Mouse (Mus musculus) thymus, adult 2 months (tissue): Measurements from ENCODE around the gene Kif1bp. TPM values are rescaled to one million over a fixed set of nuclear protein-coding genes. Genes with fewer than 3 reads are reported as not detected.
"Not testable (repeated sequence)": the region's sequence is repeated elsewhere in the genome, so short reads cannot be mapped to it uniquely, and the experiment has no call there.

ENCODE experiments used
- DNase-seq: peaks from one replicate; pipeline ENCODE4 v3.0.0; 2021
- H3K27ac ChIP-seq: fragments of 200-500 bp; 2 replicates; pipeline ENCODE4 v1.5.1; 2012; ENCODE audit warnings: low read length, control low read depth; ENCODE audit not compliant: control insufficient read depth, insufficient read depth
- H3K27me3 ChIP-seq: fragments of 200-500 bp; 2 replicates; pipeline ENCODE4 v1.6.1; 2012; ENCODE audit warnings: mild to moderate bottlenecking, low read length, moderate library complexity, mixed read lengths; ENCODE audit not compliant: control insufficient read depth, insufficient read depth
- H3K36me3 ChIP-seq: fragments of 200-500 bp; 2 replicates; pipeline ENCODE4 v1.6.1; 2012; ENCODE audit warnings: mild to moderate bottlenecking, low read length, moderate library complexity; ENCODE audit not compliant: control insufficient read depth, insufficient read depth
- H3K4me1 ChIP-seq: fragments of 200-500 bp; replicated peaks from 2 replicates; pipeline ENCODE4 v1.6.1; 2012; ENCODE audit warnings: low read length; ENCODE audit not compliant: control insufficient read depth, insufficient read depth
- H3K4me3 ChIP-seq: fragments of 200-500 bp; 2 replicates; pipeline ENCODE4 v1.5.1; 2012; ENCODE audit warnings: mild to moderate bottlenecking, low read length, control low read depth, moderate library complexity; ENCODE audit not compliant: control insufficient read depth, insufficient read depth
- CTCF ChIP-seq: fragments of 200-500 bp; IDR thresholded peaks from 2 replicates; pipeline ENCODE4 v1.5.1; 2012; ENCODE audit warnings: mild to moderate bottlenecking, control low read depth, low read length, moderate library complexity, borderline replicate concordance; ENCODE audit not compliant: control insufficient read depth, poor library complexity, insufficient read depth; ENCODE audit errors: extremely low read depth
- POLR2A ChIP-seq: fragments of 200-500 bp; IDR thresholded peaks from 2 replicates; pipeline ENCODE4 v1.6.1; 2012; ENCODE audit warnings: mild to moderate bottlenecking, low read length, control low read depth, moderate library complexity; ENCODE audit not compliant: control insufficient read depth, poor library complexity, insufficient read depth; ENCODE audit errors: extremely low read depth
- WGBS: fragments of 180-500 bp; shearing (Covaris S2); methylation state at CpG from one replicate; pipeline ENCODE4 v1.1.7; 2018; 5-methylcytosine and 5-hydroxymethylcytosine counted together
- polyA plus RNA-seq: library from polyadenylated mRNA; depleted of rRNA; stranded (reverse); fragments of >200 nt; gene quantifications from 2 replicates; pipeline ENCODE4 v1.2.3, GENCODE M21; 2012

Gene Kif1bp
- polyA plus RNA-seq, 1 experiment = 45.7 TPM

- no peak overlapping the region for H3K27ac ChIP-seq
- peaks cover 56% of the 10 kb centered on the region for H3K36me3 ChIP-seq
- WGBS = 89% methylated on average over 7 of the region's 7 CpGs
- DNase-seq = no peak
- TF ChIP-seq POLR2A (no peak), CTCF (no peak)
- H3K27me3 ChIP-seq = no peaks in the 10 kb centered on the region
- no peak overlapping the region for H3K4me3 ChIP-seq
- peaks cover under 1% of the 10 kb centered on the region for H3K4me1 ChIP-seq
These were observed 4.4 kb upstream of the Kif1bp start for GRCm38 (mm10) chr10:62582701-62583100.

GRCm38 (mm10) chr10:62582263-62582662 lies 4.0 kb upstream of the Kif1bp start:
- 95% methylated on average over 17 of the region's 17 CpGs for WGBS
- Histone ChIP-seq H3K4me1 (peaks cover 4% of the 10 kb centered on the region), H3K27me3 (no peaks in the 10 kb centered on the region), H3K36me3 (peaks cover 51% of the 10 kb centered on the region), H3K4me3 (no peak overlapping the region), H3K27ac (no peak overlapping the region)
- DNase-seq = no peak
- TF ChIP-seq CTCF (no peak), POLR2A (no peak)

GRCm38 (mm10) chr10:62579129-62579528 lies 872 bp upstream of the Kif1bp start:
- not testable (repeated sequence) for H3K27ac ChIP-seq, H3K4me3 ChIP-seq, DNase-seq, H3K4me1 ChIP-seq, H3K27me3 ChIP-seq
- 98% methylated on average over 12 of the region's 13 CpGs for WGBS
- peaks cover 29% of the 10 kb centered on the region for H3K36me3 ChIP-seq

GRCm38 (mm10) chr10:62577673-62578337 lies 452 bp downstream of the Kif1bp start:
- TF ChIP-seq POLR2A (no peak), CTCF (no peak)
- H3K4me3 ChIP-seq = peak overlapping the region; percentile 79
- H3K27me3 ChIP-seq = no peaks in the 10 kb centered on the region
- no peak for DNase-seq
- H3K27ac ChIP-seq = no peak overlapping the region
- 4% methylated on average over 54 of the region's 54 CpGs for WGBS
- H3K36me3 ChIP-seq = peaks cover 25% of the 10 kb centered on the region
- H3K4me1 ChIP-seq = peaks cover 4% of the 10 kb centered on the region

GRCm38 (mm10) chr10:62575001-62575400 lies 3.3 kb downstream of the Kif1bp start:
- no peak for DNase-seq
- peaks cover 20% of the 10 kb centered on the region for H3K36me3 ChIP-seq
- no peak overlapping the region for H3K27ac ChIP-seq
- no peak overlapping the region for H3K4me3 ChIP-seq
- no peaks in the 10 kb centered on the region for H3K27me3 ChIP-seq
- WGBS = 94% methylated on average over 13 of the region's 13 CpGs
- TF ChIP-seq CTCF (no peak), POLR2A (no peak)
- peaks cover 4% of the 10 kb centered on the region for H3K4me1 ChIP-seq

GRCm38 (mm10) chr10:62570126-62570871 lies 8.0 kb downstream of the Kif1bp start:
- Histone ChIP-seq H3K4me1 (no peaks in the 10 kb centered on the region), H3K27ac (no peak overlapping the region), H3K4me3 (no peak overlapping the region), H3K27me3 (no peaks in the 10 kb centered on the region), H3K36me3 (peaks cover 54% of the 10 kb centered on the region)
- DNase-seq = no peak
- 70% methylated on average over 7 of the region's 7 CpGs for WGBS
- TF ChIP-seq POLR2A = no peak
- no peak for TF ChIP-seq CTCF
